ENCODE assay signal across 11 mouse cellular contexts in the genomic region with DNA sequence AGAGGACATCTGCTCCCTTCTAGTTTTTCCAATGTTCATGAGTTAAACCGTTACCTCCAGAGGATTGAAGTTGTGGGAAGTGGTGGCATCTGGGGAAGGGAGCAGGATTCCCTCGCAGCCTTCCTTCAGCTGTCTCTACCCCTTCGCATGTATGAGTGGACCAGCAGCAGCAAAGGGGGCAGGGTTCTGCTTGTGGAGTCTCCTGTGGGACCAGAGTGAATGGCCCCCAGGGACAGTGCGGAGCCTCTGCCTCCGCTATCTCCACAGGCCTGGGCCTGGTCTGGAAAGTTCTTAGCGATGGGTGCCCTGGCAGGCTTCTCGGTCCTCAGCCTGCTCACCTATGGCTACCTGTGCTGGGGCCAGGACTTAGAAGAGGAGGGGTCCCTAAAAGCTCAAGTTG. TPM values are rescaled to one million over a fixed set of nuclear protein-coding genes. Genes with fewer than 3 reads are reported as not detected.
DNase-seq lines count a peak whose midpoint lies in the region; ATAC-seq and TF ChIP-seq lines count a peak whose summit lies in the region.
"Had no signal": no experiment of that assay in that cellular context is flagged by ENCODE, and none has a peak within 500 bp of the region (broad histone marks: within the 10 kb centered on the region; RNA-seq: fewer than 3 reads in every experiment).

No protein-coding gene starts in this region.

- no peak overlapping the region for H3K27ac ChIP-seq in kidney, embryonic 16.5 days (ENCODE audit: low read length)
- no peak overlapping the region for H3K27ac ChIP-seq in limb, embryonic 12.5 days

- no peak for TF ChIP-seq CTCF in C2C12 (IDR thresholded peaks at IDR 0.05; ENCODE audit: control insufficient read depth, insufficient read depth, insufficient read length)

- peaks cover 10% of the 10 kb centered on the region; the same call in 1 of the 2 replicates for H3K27me3 ChIP-seq in kidney, embryonic 16.5 days (ENCODE audit: insufficient read depth, low read length)
- H3K27me3 ChIP-seq in C2C12 (ENCODE audit: control insufficient read depth, insufficient read depth, insufficient read length) = no peaks in the 10 kb centered on the region
- peaks cover 3% of the 10 kb centered on the region; the same call in 1 of the 2 replicates for H3K27me3 ChIP-seq in limb, embryonic 12.5 days
- H3K27me3 ChIP-seq: Patski had no signal

- H3K4me3 ChIP-seq in kidney, embryonic 16.5 days (ENCODE audit: low read length) = peak overlapping the region; percentile 50
- peak overlapping the region; percentile 42 for H3K4me3 ChIP-seq in C2C12 (ENCODE audit: insufficient read depth, poor library complexity, severe bottlenecking)
- peak overlapping the region; percentile 44 for H3K4me3 ChIP-seq in limb, embryonic 12.5 days (replicated peaks)

- H3K4me2 ChIP-seq in kidney, embryonic 16.5 days (replicated peaks; ENCODE audit: low read depth, low read length) = peak overlapping the region; percentile 79
- H3K4me2 ChIP-seq in limb, embryonic 12.5 days = peak overlapping the region; percentile 76

- H3K9ac ChIP-seq in kidney, embryonic 16.5 days (replicated peaks; ENCODE audit: low read length) = no peak overlapping the region
- H3K9ac ChIP-seq in limb, embryonic 12.5 days (replicated peaks) = no peak overlapping the region
- H3K9ac ChIP-seq: liver, postnatal 0 days had no signal

- peak; percentile 86 for DNase-seq in heart, adult 11 months
- no peak for DNase-seq in heart, postnatal 4 days
- DNase-seq in kidney, postnatal 10 days = no peak
- DNase-seq in adipocyte (ENCODE audit: low spot score) = no peak
- DNase-seq in layer of hippocampus, adult 9-10 months (ENCODE audit: low spot score) = no peak
- DNase-seq: kidney, adult 11 months; liver, postnatal 0 days had no signal

- 0 out of 2 replicates have a peak, but pooled peaks have one; percentile 35 for ATAC-seq in kidney, embryonic 16.5 days (ENCODE audit: low FRiP score, low TSS enrichment)
- ATAC-seq in limb, embryonic 12.5 days (ENCODE audit: insufficient number of reproducible peaks, insufficient read depth, low FRiP score, low TSS enrichment, low read depth) = no peak
- ATAC-seq: liver, postnatal 0 days; Patski had no signal

- no peaks in the 10 kb centered on the region for H3K36me3 ChIP-seq in kidney, embryonic 16.5 days (ENCODE audit: insufficient read depth, low read length)
- peaks cover 9% of the 10 kb centered on the region for H3K36me3 ChIP-seq in C2C12 (ENCODE audit: control insufficient read depth, insufficient read depth)
- no peaks in the 10 kb centered on the region for H3K36me3 ChIP-seq in limb, embryonic 12.5 days

- 0 out of 2 replicates have a peak, but pooled peaks cover 2% of the 10 kb centered on the region for H3K4me1 ChIP-seq in kidney, embryonic 16.5 days (ENCODE audit: insufficient read depth, low read length)
- H3K4me1 ChIP-seq in limb, embryonic 12.5 days (replicated peaks) = peaks cover 13% of the 10 kb centered on the region; the same call in 1 of the 2 replicates

- peak overlapping the region; percentile 53 for H3ac ChIP-seq in C2C12 (ENCODE audit: control insufficient read depth, insufficient read length, low read depth)

- no peaks in the 10 kb centered on the region for H3K9me3 ChIP-seq in kidney, embryonic 16.5 days (ENCODE audit: low read length)
- no peaks in the 10 kb centered on the region for H3K9me3 ChIP-seq in limb, embryonic 12.5 days

- 79% methylated on average over 7 of the region's 7 CpGs for WGBS in kidney, embryonic 16.5 days
- WGBS in limb, embryonic 12.5 days = 84% methylated on average over 7 of the region's 7 CpGs

- peaks cover 57% of the 10 kb centered on the region for H3K79me2 ChIP-seq in C2C12 (ENCODE audit: control insufficient read depth, insufficient read depth)

- H3K79me3 ChIP-seq in C2C12 (ENCODE audit: low read depth) = peaks cover 37% of the 10 kb centered on the region

TF ChIP-seq in C2C12, 6 proteins besides CTCF, POLR2A, EP300 and RAD21:
- TF ChIP-seq FOSL1 (IDR thresholded peaks at IDR 0.05; ENCODE audit: insufficient read depth, low read length, poor library complexity, severe bottlenecking) (no peak), MAX (IDR thresholded peaks at IDR 0.05) (peak; percentile 55)
TF ChIP-seq in C2C12: peak in this region for 1.

RNA-seq across cellular contexts. Expression of a gene that starts 1.1 kb away (rescaled TPM):
- 1 to 10 TPM; 1.8 to 2.2 TPM for total RNA-seq in heart, postnatal 4 days (2021)
- polyA plus RNA-seq in kidney, embryonic 16.5 days (2015; fragmentation: Nextera tagmentation; extraction: Ambion mirVana) = 1.3 and 2.1 TPM in 2 replicates
- polyA plus RNA-seq in C2C12 (2012; fragmentation: generic; extraction: Trizol) = 2.4 TPM
- 2.5 and 2.7 TPM in 2 replicates for polyA plus RNA-seq in limb, embryonic 12.5 days (2016; fragmentation: Nextera tagmentation; extraction: Ambion mirVana)
- polyA plus RNA-seq: liver, postnatal 0 days had no signal
